Mouse (Mus musculus) stomach, postnatal 0 days (tissue): Measurements from ENCODE around the gene Exo5.

Source experiments
- CTCF ChIP-seq: IDR thresholded peaks from 2 replicates; pipeline ENCODE4 v1.5.1; 2016; ENCODE audit warnings: antibody characterized with exemption, low read depth, mild to moderate bottlenecking, moderate library complexity
- EP300 ChIP-seq: optimal IDR thresholded peaks from 2 replicates; pipeline ENCODE3; 2016; ENCODE audit warnings: antibody characterized with exemption

DNA sequence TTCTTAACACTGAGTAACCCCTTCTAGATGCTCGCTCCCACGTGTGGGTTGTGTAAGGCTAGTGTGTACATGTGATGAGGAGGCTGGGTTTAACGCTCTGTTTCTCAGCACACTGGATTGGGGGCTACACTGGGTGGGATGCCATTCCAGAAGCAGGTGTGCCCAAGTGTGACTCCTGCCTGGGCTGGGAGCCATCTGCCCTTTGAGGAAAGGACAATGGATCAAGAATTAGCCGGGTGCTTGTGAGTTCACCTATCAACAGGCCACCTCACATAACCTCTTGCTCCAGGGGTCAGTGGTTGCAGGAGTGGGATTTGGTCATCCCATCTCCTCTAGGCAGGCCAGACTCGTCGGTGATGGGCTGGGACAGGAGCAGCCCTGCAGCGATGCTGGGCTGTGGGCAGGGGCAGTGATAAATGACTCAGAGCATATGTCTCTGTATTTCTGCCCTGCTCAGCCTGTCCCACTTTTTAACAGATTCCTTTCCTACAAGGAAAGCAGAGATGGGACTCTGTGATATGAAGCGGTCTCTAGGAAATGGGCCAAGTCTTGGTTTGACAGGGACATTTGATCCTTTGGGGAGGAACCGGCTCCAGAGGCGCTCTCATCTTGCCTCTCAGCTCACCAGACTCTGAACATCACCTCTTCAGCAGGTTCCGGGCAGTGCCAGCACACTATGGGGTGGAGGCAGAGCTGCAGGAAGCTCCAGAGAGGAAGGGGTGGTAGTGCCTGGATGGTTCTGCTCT lies 31.0 kb downstream of the Exo5 start:
- TF ChIP-seq EP300 (no peak), CTCF (no peak)
